Mouse (Mus musculus): Measurements from ENCODE around the gene Ankle1.

DNA sequence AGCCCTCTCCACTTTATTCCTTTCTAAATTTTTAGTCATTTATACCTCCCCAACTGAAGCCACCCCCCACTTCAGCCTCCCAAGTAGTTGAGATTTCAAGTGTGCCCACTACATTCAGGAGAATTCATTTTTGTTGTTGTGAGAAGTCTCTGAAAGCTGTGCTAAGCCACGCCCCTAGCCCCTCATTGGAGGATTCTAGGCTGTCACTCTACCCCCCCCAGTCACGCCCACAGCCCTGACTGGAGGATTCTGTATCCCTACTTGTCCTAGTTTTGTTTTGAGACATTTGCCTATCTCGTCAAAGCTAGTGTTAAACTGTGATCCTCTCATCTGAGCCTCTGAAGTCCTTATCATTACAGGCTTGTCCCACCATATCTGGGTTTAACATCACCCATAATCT, 12.9 kb upstream of the Ankle1 start:
- TF ChIP-seq CTCF (IDR thresholded peaks at IDR 0.05 in 2 of 3, conservative IDR thresholded peaks at IDR 0.05 in 1 of 3; ENCODE audit: control insufficient read depth in 1 of 3, insufficient read depth in 1 of 3, low read depth in 2 of 3, low read length in 3 of 3, poor library complexity in 1 of 3, severe bottlenecking in 1 of 3): no peak
- no peak for TF ChIP-seq RCOR1 (IDR thresholded peaks at IDR 0.05; ENCODE audit: low read depth, low read length)
- no peak for TF ChIP-seq ZC3H11A (IDR thresholded peaks at IDR 0.05; ENCODE audit: low read depth, low read length)
- no peak for TF ChIP-seq CHD2 (IDR thresholded peaks at IDR 0.05; ENCODE audit: low read length)
- TF ChIP-seq POLR2A (IDR thresholded peaks at IDR 0.05; ENCODE audit: control insufficient read depth in 1 of 2, insufficient read depth in 1 of 2, low read depth in 1 of 2, low read length in 2 of 2, poor library complexity in 1 of 2): no peak
- TF ChIP-seq EP300 (IDR thresholded peaks at IDR 0.05; ENCODE audit: low read depth in 1 of 2, low read length in 2 of 2): no peak
- TF ChIP-seq CHD1 (IDR thresholded peaks at IDR 0.05; ENCODE audit: low read depth, low read length): no peak
- no peak for TF ChIP-seq JUND (IDR thresholded peaks at IDR 0.05; ENCODE audit: low read depth, low read length)
- TF ChIP-seq HCFC1 (IDR thresholded peaks at IDR 0.05; ENCODE audit: low read depth, low read length): 0 out of 2 replicates have a peak, but pooled peaks have one; percentile 17
- no peak for TF ChIP-seq USF1 (IDR thresholded peaks at IDR 0.05; ENCODE audit: low read depth, low read length)
- TF ChIP-seq GATA1 (IDR thresholded peaks at IDR 0.05; ENCODE audit: low read depth, low read length): no peak
